Mouse (Mus musculus) splenic B cell, adult 2 months (primary cell): Measurements from ENCODE around the gene Sh2d3c.
A peak's percentile ranks its signal among the peaks of the same experiment; 100 is the strongest.

Experiments used
- DNase-seq: peaks from one replicate; pipeline ENCODE4 v3.0.0-alpha.2; 2011; ENCODE audit warnings: low read depth, low spot score
- H3K27me3 ChIP-seq: 2 replicates; pipeline ENCODE4 v1.6.1; 2012; ENCODE audit warnings: mild to moderate bottlenecking, low read length, moderate library complexity, mixed read lengths; ENCODE audit not compliant: control insufficient read depth, poor library complexity, insufficient read depth, severe bottlenecking
- H3K36me3 ChIP-seq: 2 replicates; pipeline ENCODE4 v1.6.1; 2012; ENCODE audit warnings: mild to moderate bottlenecking, low read length, moderate library complexity, mixed read lengths; ENCODE audit not compliant: control insufficient read depth, poor library complexity, insufficient read depth, severe bottlenecking

Sh2d3c gene

DNA sequence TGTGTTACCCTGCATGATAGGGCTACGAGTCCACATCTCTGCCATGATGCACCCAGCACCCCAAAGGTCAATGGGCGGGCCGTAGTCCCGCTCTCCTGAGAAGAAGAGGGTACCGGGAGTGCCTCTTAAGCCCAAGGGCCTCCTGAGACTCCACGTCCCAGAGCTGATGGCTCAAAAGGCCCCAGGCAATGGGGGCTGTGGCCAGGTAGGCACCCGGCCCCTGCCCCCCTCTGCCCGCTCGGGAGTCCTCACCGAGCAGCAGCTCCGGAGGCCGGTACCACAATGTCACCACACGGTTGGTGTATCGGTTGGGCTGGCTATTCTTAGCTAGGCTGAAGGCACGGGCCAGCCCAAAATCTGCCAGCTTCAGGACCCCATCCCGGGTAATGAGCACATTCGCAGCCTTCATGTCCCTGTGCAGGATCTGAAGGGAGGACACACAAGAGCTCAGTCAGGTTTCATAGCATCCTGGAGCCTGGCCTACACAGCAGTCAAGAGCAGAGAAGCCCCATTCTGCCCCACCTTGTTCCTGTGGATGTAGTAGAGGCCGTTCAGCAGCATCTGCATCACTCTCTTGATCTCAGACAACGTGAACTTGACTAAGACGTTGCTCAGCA is 11.2 kb upstream of the Sh2d3c start:
- no peak for DNase-seq
- Histone ChIP-seq H3K27me3 (no peaks in the 10 kb centered on the region), H3K36me3 (peaks cover 21% of the 10 kb centered on the region)

DNA sequence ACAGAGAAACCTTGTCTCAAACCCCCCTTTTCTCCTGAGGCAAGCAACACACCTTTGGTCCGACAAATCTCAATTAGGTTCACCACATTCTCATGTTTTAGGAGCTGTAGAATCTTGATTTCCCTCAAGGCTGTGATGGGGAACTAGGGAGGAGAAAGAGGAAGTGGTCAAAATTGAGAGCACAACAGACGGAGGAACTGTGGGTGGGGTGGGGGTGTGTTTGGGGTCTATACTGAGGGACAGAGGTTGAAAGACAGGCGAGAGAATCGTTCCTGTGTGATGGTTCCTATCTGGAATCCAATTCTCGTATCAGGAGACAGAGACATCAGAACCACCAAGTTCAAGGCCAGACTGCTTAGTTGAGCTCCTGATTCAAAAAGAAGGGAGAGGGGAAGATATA is 10.4 kb upstream of the Sh2d3c start:
- H3K36me3 ChIP-seq = peaks cover 19% of the 10 kb centered on the region
- H3K27me3 ChIP-seq = no peaks in the 10 kb centered on the region
- peak; percentile 71 for DNase-seq

- no peak for DNase-seq
- Histone ChIP-seq H3K36me3 (peaks cover 13% of the 10 kb centered on the region), H3K27me3 (no peaks in the 10 kb centered on the region)
Observed at GRCm38 (mm10) chr2:32711301-32712056, 9.4 kb upstream of the Sh2d3c start.

GRCm38 (mm10) chr2:32712108-32712551 is 8.7 kb upstream of the Sh2d3c start:
- peak; percentile 70 for DNase-seq
- H3K27me3 ChIP-seq = no peaks in the 10 kb centered on the region
- H3K36me3 ChIP-seq = peaks cover 13% of the 10 kb centered on the region

DNA sequence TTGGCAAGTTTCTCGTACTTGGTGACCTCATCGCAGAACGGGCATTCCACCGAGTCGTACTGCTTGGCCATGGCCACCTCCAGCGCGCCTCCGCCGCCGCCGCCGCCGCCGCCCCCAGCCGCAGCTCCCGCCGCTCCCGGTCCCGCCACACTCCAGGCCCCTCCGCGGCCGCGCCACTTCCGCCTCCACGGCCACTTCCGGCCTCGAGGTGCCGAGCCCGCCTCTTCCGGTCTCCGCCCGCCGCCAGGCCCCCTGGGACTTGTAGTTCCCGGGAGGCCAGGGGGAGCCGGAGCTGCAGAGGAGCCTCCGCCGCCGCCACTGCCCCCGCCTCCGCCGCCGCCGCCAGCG is 8.3 kb upstream of the Sh2d3c start:
- DNase-seq = peak; percentile 95
- Histone ChIP-seq H3K36me3 (peaks cover 13% of the 10 kb centered on the region), H3K27me3 (no peaks in the 10 kb centered on the region)

GRCm38 (mm10) chr2:32712934-32713817 is 7.7 kb upstream of the Sh2d3c start, which contains the start of gene Cdk9:
Gene Cdk9 (minus strand): TSS chr2:32713076.
- peaks cover 13% of the 10 kb centered on the region for H3K36me3 ChIP-seq
- DNase-seq = peak; percentile 94
- H3K27me3 ChIP-seq = no peaks in the 10 kb centered on the region

- H3K27me3 ChIP-seq = no peaks in the 10 kb centered on the region
- H3K36me3 ChIP-seq = peaks cover 9% of the 10 kb centered on the region
- DNase-seq = peak; percentile 65
Observed at GRCm38 (mm10) chr2:32714117-32714986, 6.5 kb upstream of the Sh2d3c start.

DNA sequence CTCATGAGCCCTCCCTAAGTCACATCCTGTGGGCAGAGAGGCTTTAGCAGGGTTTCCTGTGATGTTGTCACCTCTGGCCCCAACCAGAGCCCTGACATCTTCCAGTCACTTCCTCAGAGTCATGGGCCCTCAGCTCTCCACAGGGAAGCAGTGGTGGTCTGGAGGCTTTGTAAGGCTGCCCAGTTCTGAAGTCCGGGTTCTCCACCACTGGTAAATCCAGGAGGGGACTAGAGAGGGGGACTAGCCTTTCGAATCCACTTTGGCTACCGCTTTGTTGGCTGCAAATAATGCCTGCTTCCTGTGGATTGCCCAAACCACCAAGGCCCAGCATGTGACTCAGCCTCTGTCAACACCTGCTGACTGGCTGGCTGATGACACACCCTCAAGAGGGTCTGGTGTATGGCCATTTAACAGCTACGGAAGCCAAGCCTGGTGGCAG is 5.8 kb upstream of the Sh2d3c start:
- peak; percentile 88 for DNase-seq
- Histone ChIP-seq H3K27me3 (no peaks in the 10 kb centered on the region), H3K36me3 (peaks cover 2% of the 10 kb centered on the region; the same call in 1 of the 2 replicates)

DNA sequence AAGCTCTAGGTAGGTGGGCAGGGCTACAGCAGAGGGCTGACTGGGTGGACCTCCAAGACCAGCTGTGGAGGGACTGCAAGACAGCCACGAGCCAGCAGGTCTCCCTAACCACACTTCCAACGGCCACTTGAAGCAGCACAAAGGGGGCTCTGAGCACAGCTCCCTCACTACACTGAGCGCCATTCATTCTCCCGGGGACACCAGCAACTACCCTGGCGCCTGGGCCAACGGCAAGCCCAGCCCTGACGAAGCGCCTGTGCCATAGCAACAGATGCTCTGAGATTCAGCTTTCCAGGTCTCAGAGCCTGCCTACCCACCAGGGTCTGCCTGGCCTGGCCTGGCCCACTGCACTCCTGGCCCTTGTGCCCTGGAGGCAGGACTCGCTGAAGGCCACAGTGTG is 2.1 kb upstream of the Sh2d3c start:
- H3K36me3 ChIP-seq = no peaks in the 10 kb centered on the region
- DNase-seq = no peak
- no peaks in the 10 kb centered on the region for H3K27me3 ChIP-seq

- H3K36me3 ChIP-seq = peaks cover 2% of the 10 kb centered on the region
- peak; percentile 49 for DNase-seq
- no peaks in the 10 kb centered on the region for H3K27me3 ChIP-seq
Observed at GRCm38 (mm10) chr2:32720053-32720452, 802 bp upstream of the Sh2d3c start.

DNA sequence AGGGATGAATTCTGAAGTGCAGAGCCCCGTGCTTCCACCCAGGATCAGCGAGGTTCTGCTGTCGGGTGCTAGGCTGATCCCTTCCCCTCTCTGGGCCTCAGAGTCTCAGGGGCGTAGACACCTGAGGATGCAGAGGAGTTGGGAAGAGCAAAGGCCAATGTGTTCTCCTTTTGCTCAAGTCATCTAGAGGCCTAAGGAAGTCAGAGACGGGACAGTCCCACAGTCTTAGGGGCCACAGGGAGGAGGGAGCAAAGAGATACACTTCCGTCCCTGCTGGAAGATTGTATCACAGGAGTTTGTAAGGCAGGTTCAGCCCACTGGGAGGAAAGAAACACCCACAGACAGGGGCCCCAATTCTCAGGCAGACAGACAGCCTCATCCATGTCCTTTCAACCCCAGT is 1.2 kb downstream of the Sh2d3c start:
- peak; percentile 37 for DNase-seq
- H3K27me3 ChIP-seq = no peaks in the 10 kb centered on the region
- peaks cover 7% of the 10 kb centered on the region for H3K36me3 ChIP-seq

GRCm38 (mm10) chr2:32722581-32722980 is 1.7 kb downstream of the Sh2d3c start:
- DNase-seq = peak; percentile 33
- Histone ChIP-seq H3K27me3 (no peaks in the 10 kb centered on the region), H3K36me3 (peaks cover 7% of the 10 kb centered on the region)

- Histone ChIP-seq H3K27me3 (no peaks in the 10 kb centered on the region), H3K36me3 (peaks cover 7% of the 10 kb centered on the region)
- DNase-seq = no peak
Observed at GRCm38 (mm10) chr2:32724149-32724548, 3.3 kb downstream of the Sh2d3c start.
